Mouse (Mus musculus) megakaryocyte, embryonic 14.5 days (primary cell): ENCODE data around the gene Dstyk.

Experiments
- FLI1 ChIP-seq: IDR thresholded peaks from 2 replicates; pipeline ENCODE4 v1.6.1; 2012; ENCODE audit warnings: low read length, inconsistent platforms, mixed read lengths
- GATA1 ChIP-seq: IDR thresholded peaks from 3 replicates; pipeline ENCODE4 v1.6.1; 2012; ENCODE audit warnings: mixed read lengths, low read length, inconsistent platforms, borderline replicate concordance

DNA sequence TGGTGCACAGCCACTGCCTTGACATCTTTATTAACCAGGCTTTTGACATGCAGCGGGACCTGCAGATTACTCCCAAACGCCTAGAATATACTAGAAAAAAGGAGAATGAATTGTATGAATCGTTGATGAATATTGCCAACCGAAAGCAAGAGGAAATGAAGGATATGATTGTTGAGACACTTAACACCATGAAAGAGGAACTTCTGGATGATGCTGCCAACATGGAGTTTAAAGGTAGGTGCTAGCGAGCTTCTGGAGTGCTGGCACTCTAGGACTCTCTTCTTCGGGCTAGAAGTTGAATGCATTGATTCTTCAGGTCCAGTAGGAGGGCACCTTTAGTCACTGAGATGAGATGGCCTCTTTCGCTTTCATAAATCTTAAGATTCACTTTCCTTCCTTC is 32.4 kb downstream of the Dstyk start:
- no peak for TF ChIP-seq GATA1
- no peak for TF ChIP-seq FLI1
